Mouse (Mus musculus): ENCODE measurements around the gene Olfr311. TPM values are rescaled to one million over a fixed set of nuclear protein-coding genes. Genes with fewer than 3 reads are reported as not detected.
"Not testable (repeated sequence)": the region's sequence is repeated elsewhere in the genome, so short reads cannot be mapped to it uniquely, and the experiment has no call there.

The Olfr311 gene
- total RNA-seq (2014; rRNA removed; ENCODE audit: low replicate concordance) (not detected in 2 replicates), polyA plus RNA-seq (2015; fragmentation: Nextera tagmentation; extraction: Ambion mirVana) (0.07 TPM in 1 of 2 replicates, not detected in the other)

- not testable (repeated sequence) for DNase-seq (ENCODE audit: low spot score); H3K27me3 ChIP-seq (ENCODE audit: control insufficient read depth, insufficient read depth, low read length); H3K4me2 ChIP-seq (ENCODE audit: low read depth, low read length); H3K9me3 ChIP-seq (replicated peaks; ENCODE audit: control insufficient read depth, low read length); H3K4me3 ChIP-seq (ENCODE audit: low read depth, low read length); H3K9ac ChIP-seq (replicated peaks; ENCODE audit: low read depth, low read length); ATAC-seq (ENCODE audit: insufficient read depth, low read depth); H3K36me3 ChIP-seq (replicated peaks; ENCODE audit: control insufficient read depth, insufficient read depth, low read length); H3K27ac ChIP-seq (ENCODE audit: low read depth); H3K4me1 ChIP-seq (ENCODE audit: control insufficient read depth, insufficient read depth)
Observed at GRCm38 (mm10) chr11:58838951-58839350, at the start of gene Olfr311. TSS of gene Olfr311 (plus strand) at chr11:58839251.

- Histone ChIP-seq H3K4me3 (ENCODE audit: low read depth, low read length) (no peak overlapping the region), H3K4me2 (ENCODE audit: low read depth, low read length) (no peak overlapping the region), H3K36me3 (replicated peaks; ENCODE audit: control insufficient read depth, insufficient read depth, low read length) (no peaks in the 10 kb centered on the region), H3K27ac (ENCODE audit: low read depth) (no peak overlapping the region), H3K9me3 (replicated peaks; ENCODE audit: control insufficient read depth, low read length) (no peaks in the 10 kb centered on the region), H3K4me1 (ENCODE audit: control insufficient read depth, insufficient read depth) (no peaks in the 10 kb centered on the region; the same call in 1 of the 2 replicates), H3K27me3 (ENCODE audit: control insufficient read depth, insufficient read depth, low read length) (no peaks in the 10 kb centered on the region), H3K9ac (replicated peaks; ENCODE audit: low read depth, low read length) (no peak overlapping the region)
- TF ChIP-seq CTCF (IDR thresholded peaks at IDR 0.05; ENCODE audit: low read depth) (no peak), EP300 (IDR thresholded peaks at IDR 0.05; ENCODE audit: low read depth) (no peak)
- WGBS: 17% methylated on average over 3 of the region's 3 CpGs
- ATAC-seq (ENCODE audit: insufficient read depth, low read depth): no peak
- DNase-seq (ENCODE audit: low spot score): no peak
Observed at GRCm38 (mm10) chr11:58789532-58789931, 49.5 kb upstream of the Olfr311 start.

DNA sequence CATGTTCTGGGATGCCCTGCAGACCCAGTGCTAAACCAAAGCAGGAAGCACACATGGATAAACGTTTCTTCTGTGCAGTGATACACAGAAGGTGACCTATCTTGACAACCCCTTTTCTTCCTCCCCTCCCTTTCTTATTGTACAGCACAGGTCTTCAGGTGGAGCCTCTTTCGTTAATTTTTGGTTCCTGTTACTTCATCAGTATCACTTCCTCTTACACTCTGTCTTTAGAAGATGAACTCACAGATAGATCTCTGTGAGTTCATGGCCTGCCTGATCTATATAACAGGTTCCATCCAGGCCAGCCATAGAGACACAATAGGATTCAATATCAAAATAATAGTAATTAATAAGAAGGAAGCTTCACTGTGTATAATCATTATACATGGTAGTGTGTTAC lies 49.0 kb upstream of the Olfr311 start:
- 38% methylated on average over 2 of the region's 2 CpGs for WGBS
- H3K27me3 ChIP-seq (ENCODE audit: control insufficient read depth, insufficient read depth, low read length): no peaks in the 10 kb centered on the region
- ATAC-seq (ENCODE audit: insufficient read depth, low read depth) (no peak), DNase-seq (ENCODE audit: low spot score) (no peak)
- no peak overlapping the region for H3K4me3 ChIP-seq (ENCODE audit: low read depth, low read length)
- no peaks in the 10 kb centered on the region for H3K9me3 ChIP-seq (replicated peaks; ENCODE audit: control insufficient read depth, low read length)
- no peak overlapping the region for H3K27ac ChIP-seq (ENCODE audit: low read depth)
- no peak overlapping the region for H3K4me2 ChIP-seq (ENCODE audit: low read depth, low read length)
- H3K36me3 ChIP-seq (replicated peaks; ENCODE audit: control insufficient read depth, insufficient read depth, low read length): no peaks in the 10 kb centered on the region
- H3K4me1 ChIP-seq (ENCODE audit: control insufficient read depth, insufficient read depth): no peaks in the 10 kb centered on the region
- TF ChIP-seq CTCF (IDR thresholded peaks at IDR 0.05; ENCODE audit: low read depth) (no peak), EP300 (IDR thresholded peaks at IDR 0.05; ENCODE audit: low read depth) (no peak)
- H3K9ac ChIP-seq (replicated peaks; ENCODE audit: low read depth, low read length): no peak overlapping the region

DNA sequence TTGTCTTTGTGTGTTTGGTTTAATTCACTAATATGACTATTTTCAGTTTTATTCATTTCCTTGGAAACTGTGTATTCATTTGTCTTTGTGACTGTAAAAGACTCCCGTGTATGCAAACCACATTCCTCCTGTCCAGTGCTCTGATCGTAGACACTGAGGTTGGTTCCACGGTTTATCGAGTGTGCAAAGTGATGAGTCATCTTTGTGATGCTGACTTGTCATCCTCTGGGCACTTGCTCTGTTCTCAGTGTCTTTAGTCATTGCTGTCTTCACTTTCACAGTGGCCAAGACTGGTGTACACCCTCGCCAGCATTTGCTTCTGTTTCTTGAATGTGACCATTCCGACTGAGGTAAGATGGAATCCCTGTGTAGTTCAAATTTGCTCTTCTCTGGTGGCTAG lies 48.4 kb upstream of the Olfr311 start:
- no peak overlapping the region for H3K4me2 ChIP-seq (ENCODE audit: low read depth, low read length)
- no peak overlapping the region for H3K9ac ChIP-seq (replicated peaks; ENCODE audit: low read depth, low read length)
- H3K27me3 ChIP-seq (ENCODE audit: control insufficient read depth, insufficient read depth, low read length): no peaks in the 10 kb centered on the region
- no peaks in the 10 kb centered on the region for H3K9me3 ChIP-seq (replicated peaks; ENCODE audit: control insufficient read depth, low read length)
- no peaks in the 10 kb centered on the region for H3K4me1 ChIP-seq (ENCODE audit: control insufficient read depth, insufficient read depth)
- ATAC-seq (ENCODE audit: insufficient read depth, low read depth) (no peak), DNase-seq (ENCODE audit: low spot score) (no peak)
- no peak overlapping the region for H3K4me3 ChIP-seq (ENCODE audit: low read depth, low read length)
- TF ChIP-seq EP300 (IDR thresholded peaks at IDR 0.05; ENCODE audit: low read depth) (no peak), CTCF (IDR thresholded peaks at IDR 0.05; ENCODE audit: low read depth) (no peak)
- no peak overlapping the region for H3K27ac ChIP-seq (ENCODE audit: low read depth)
- WGBS: 54% methylated on average over 6 of the region's 6 CpGs
- H3K36me3 ChIP-seq (replicated peaks; ENCODE audit: control insufficient read depth, insufficient read depth, low read length): no peaks in the 10 kb centered on the region

DNA sequence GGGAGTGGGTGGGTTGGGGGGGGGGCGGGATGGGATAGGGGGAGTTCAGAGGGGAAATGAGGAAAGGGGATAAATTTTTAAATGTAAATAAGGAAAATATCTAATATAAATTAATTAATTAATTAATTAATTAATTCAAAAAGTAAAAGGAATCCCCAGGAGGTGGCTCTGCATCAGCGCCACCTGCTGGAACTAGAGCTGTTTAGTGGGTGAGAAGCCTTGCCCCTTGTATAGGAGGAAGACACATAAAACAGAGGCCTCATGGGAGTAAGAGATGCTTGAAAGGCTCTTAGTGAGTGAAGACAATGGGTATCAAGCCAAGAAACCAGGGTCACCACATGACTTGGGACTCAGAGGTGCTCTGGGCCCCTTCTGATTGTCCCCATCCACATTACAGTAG lies 43.2 kb upstream of the Olfr311 start:
- ATAC-seq (ENCODE audit: insufficient read depth, low read depth) (no peak), DNase-seq (ENCODE audit: low spot score) (no peak)
- WGBS: 80% methylated on average over 2 of the region's 2 CpGs
- Histone ChIP-seq H3K4me3 (ENCODE audit: low read depth, low read length) (no peak overlapping the region), H3K9ac (replicated peaks; ENCODE audit: low read depth, low read length) (no peak overlapping the region), H3K27ac (ENCODE audit: low read depth) (no peak overlapping the region), H3K4me1 (ENCODE audit: control insufficient read depth, insufficient read depth) (no peaks in the 10 kb centered on the region), H3K4me2 (ENCODE audit: low read depth, low read length) (no peak overlapping the region), H3K36me3 (replicated peaks; ENCODE audit: control insufficient read depth, insufficient read depth, low read length) (no peaks in the 10 kb centered on the region), H3K9me3 (replicated peaks; ENCODE audit: control insufficient read depth, low read length) (no peaks in the 10 kb centered on the region), H3K27me3 (ENCODE audit: control insufficient read depth, insufficient read depth, low read length) (no peaks in the 10 kb centered on the region)
- TF ChIP-seq CTCF (IDR thresholded peaks at IDR 0.05; ENCODE audit: low read depth) (no peak), EP300 (IDR thresholded peaks at IDR 0.05; ENCODE audit: low read depth) (no peak)

DNA sequence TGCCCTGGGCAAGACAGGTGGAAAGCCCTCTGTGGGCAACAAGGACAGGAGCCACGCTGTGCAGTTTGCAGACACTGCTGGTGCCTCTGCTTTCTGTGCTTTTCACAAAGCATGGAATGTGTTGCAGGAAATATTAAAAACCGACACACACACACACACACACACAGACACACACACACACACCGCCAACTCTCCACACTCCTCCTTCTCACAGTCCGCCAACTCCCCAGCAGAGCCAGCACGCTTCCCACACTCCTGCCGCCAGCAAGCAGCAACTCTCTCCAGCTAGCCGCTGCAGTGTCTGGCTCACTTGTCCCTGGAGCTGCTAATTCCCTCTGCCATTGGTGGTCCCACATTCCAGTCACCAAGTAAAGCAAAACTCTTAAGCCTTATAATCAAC lies 42.2 kb upstream of the Olfr311 start:
- ATAC-seq (ENCODE audit: insufficient read depth, low read depth) (no peak), DNase-seq (ENCODE audit: low spot score) (no peak)
- no peak overlapping the region for H3K9ac ChIP-seq (replicated peaks; ENCODE audit: low read depth, low read length)

More for the DNA sequence above, 42.2 kb upstream of the Olfr311 start:
- no peaks in the 10 kb centered on the region for H3K36me3 ChIP-seq (replicated peaks; ENCODE audit: control insufficient read depth, insufficient read depth, low read length)
- WGBS: 65% methylated on average over 7 of the region's 7 CpGs
- no peaks in the 10 kb centered on the region for H3K27me3 ChIP-seq (ENCODE audit: control insufficient read depth, insufficient read depth, low read length)
- H3K9me3 ChIP-seq (replicated peaks; ENCODE audit: control insufficient read depth, low read length): no peaks in the 10 kb centered on the region
- no peaks in the 10 kb centered on the region for H3K4me1 ChIP-seq (ENCODE audit: control insufficient read depth, insufficient read depth)
- H3K27ac ChIP-seq (ENCODE audit: low read depth): no peak overlapping the region
- no peak overlapping the region for H3K4me3 ChIP-seq (ENCODE audit: low read depth, low read length)
- TF ChIP-seq CTCF (IDR thresholded peaks at IDR 0.05; ENCODE audit: low read depth): no peak
- no peak for TF ChIP-seq EP300 (IDR thresholded peaks at IDR 0.05; ENCODE audit: low read depth)
- H3K4me2 ChIP-seq (ENCODE audit: low read depth, low read length): no peak overlapping the region
